Mouse (Mus musculus) limb, embryonic 15.5 days (tissue): Measurements from ENCODE around the gene Cnksr1. TPM values are rescaled to one million over a fixed set of nuclear protein-coding genes. Genes with fewer than 3 reads are reported as not detected.

Experiments
- ATAC-seq: fragments of 200-750 bp; cut with Nextera tagmentation; 2 replicates; pipeline ENCODE4 v1.8.0; 2017; ENCODE audit warnings: low read depth, moderate TSS enrichment; ENCODE audit not compliant: insufficient number of reproducible peaks, low FRiP score, low TSS enrichment
- H3K27ac ChIP-seq: fragments of 300-500 bp; sonication (generic); 2 replicates; pipeline ENCODE4 v1.5.1; 2015; ENCODE audit warnings: moderate library complexity, mild to moderate bottlenecking, inconsistent platforms
- H3K27me3 ChIP-seq: fragments of 300-500 bp; sonication (generic); 2 replicates; pipeline ENCODE4 v1.6.1; 2015; ENCODE audit warnings: inconsistent platforms
- H3K36me3 ChIP-seq: fragments of 300-500 bp; sonication (generic); 2 replicates; pipeline ENCODE4 v1.6.1; 2015; ENCODE audit warnings: inconsistent platforms
- H3K4me1 ChIP-seq: fragments of 300-500 bp; sonication (generic); 2 replicates; pipeline ENCODE4 v1.6.1; 2015; ENCODE audit warnings: inconsistent platforms
- H3K4me2 ChIP-seq: fragments of 300-500 bp; sonication (generic); 2 replicates; pipeline ENCODE4 v1.6.1; 2015; ENCODE audit warnings: mild to moderate bottlenecking, inconsistent platforms
- H3K4me3 ChIP-seq: fragments of 300-500 bp; sonication (generic); 2 replicates; pipeline ENCODE4 v1.5.1; 2015; ENCODE audit warnings: mild to moderate bottlenecking, inconsistent platforms
- H3K9ac ChIP-seq: fragments of 300-500 bp; sonication (generic); 2 replicates; pipeline ENCODE4 v1.6.1; 2015; ENCODE audit warnings: inconsistent platforms
- H3K9me3 ChIP-seq: fragments of 300-500 bp; sonication (generic); 2 replicates; pipeline ENCODE4 v1.6.1; 2016; ENCODE audit warnings: inconsistent platforms
- WGBS: fragments of 180-500 bp; shearing (Covaris S2); methylation state at CpG from one replicate; pipeline ENCODE4 v1.1.7; 2015; 5-methylcytosine and 5-hydroxymethylcytosine counted together
- polyA plus RNA-seq: library from polyadenylated mRNA; unstranded; fragments of >200 nt; fragmentation: Nextera tagmentation; extraction: Ambion mirVana; gene quantifications from 2 replicates; pipeline ENCODE4 v1.2.1, GENCODE M21; 2015

Cnksr1 gene
- polyA plus RNA-seq, 1 experiment from 2014 or later: 3.6 TPM

DNA sequence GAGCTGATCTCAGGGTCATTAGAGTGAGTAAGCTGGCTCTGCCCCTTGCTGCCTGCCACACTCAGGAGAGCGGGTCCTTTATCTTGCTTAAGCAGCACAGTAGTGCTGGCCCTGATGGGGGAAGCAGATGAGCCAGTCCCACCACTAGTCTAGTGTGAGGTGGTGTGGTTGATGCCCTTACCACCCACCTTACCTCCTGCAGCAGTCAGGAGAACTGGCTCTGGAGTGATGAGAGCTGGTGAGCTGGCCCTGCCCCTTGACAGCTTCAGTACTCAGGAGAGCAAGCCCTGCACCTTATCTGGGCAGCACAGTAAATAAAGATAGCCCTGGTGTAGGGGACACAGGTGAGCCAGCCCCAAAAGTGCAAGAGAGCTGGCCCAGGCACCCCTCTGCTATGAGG is 57.1 kb downstream of the Cnksr1 start:
- Histone ChIP-seq H3K9ac (no peak overlapping the region), H3K36me3 (no peaks in the 10 kb centered on the region), H3K27ac (no peak overlapping the region), H3K27me3 (no peaks in the 10 kb centered on the region), H3K4me3 (no peak overlapping the region), H3K9me3 (no peaks in the 10 kb centered on the region), H3K4me1 (peaks cover 8% of the 10 kb centered on the region), H3K4me2 (no peak overlapping the region)
- 92% methylated on average over 1 of the region's 1 CpGs for WGBS
- ATAC-seq: 0 out of 2 replicates have a peak, but pooled peaks have one; percentile 24

Other genes with a start within 250 kb of the Cnksr1 start
- gene Dhdds, start 237.5 kb downstream of the Cnksr1 start, polyA plus RNA-seq: 41.9 and 46.0 TPM in 2 replicates
- 0.17 TPM in 1 of 2 replicates, not detected in the other for gene Lin28a, start 219.6 kb downstream of the Cnksr1 start, polyA plus RNA-seq
- not detected in 2 replicates for gene Zfp683, start 184.6 kb downstream of the Cnksr1 start, polyA plus RNA-seq
- gene Crybg2, start 177.6 kb downstream of the Cnksr1 start, polyA plus RNA-seq: 17.3 and 17.5 TPM in 2 replicates
- 15.9 and 20.1 TPM in 2 replicates for gene Cd52, start 143.3 kb downstream of the Cnksr1 start, polyA plus RNA-seq
- 10.7 and 13.3 TPM in 2 replicates for gene Ubxn11, start 135.8 kb downstream of the Cnksr1 start, polyA plus RNA-seq
- gene Sh3bgrl3, start 109.6 kb downstream of the Cnksr1 start, polyA plus RNA-seq: 476 and 496 TPM in 2 replicates
- gene Cep85, start 51.3 kb downstream of the Cnksr1 start, polyA plus RNA-seq: 43.5 and 46.6 TPM in 2 replicates
- not detected in 2 replicates for gene Gm7534, start 35.4 kb downstream of the Cnksr1 start, polyA plus RNA-seq
- 0.29 TPM in 1 of 2 replicates, not detected in the other for gene Catsper4, start 11.0 kb downstream of the Cnksr1 start, polyA plus RNA-seq
- 0.22 TPM in 1 of 2 replicates, not detected in the other for gene E130218I03Rik, start 5.3 kb upstream of the Cnksr1 start, polyA plus RNA-seq
- gene Zfp593, start 7.2 kb upstream of the Cnksr1 start, polyA plus RNA-seq: 14.3 and 15.8 TPM in 2 replicates
- not detected in 2 replicates for gene Gm30191, start 8.5 kb upstream of the Cnksr1 start, polyA plus RNA-seq
- 5.8 and 7.8 TPM in 2 replicates for gene Grrp1, start 15.7 kb upstream of the Cnksr1 start, polyA plus RNA-seq
- 19.7 and 20.2 TPM in 2 replicates for gene Pdik1l, start 49.5 kb upstream of the Cnksr1 start, polyA plus RNA-seq
- 3.2 and 8.0 TPM in 2 replicates for gene Trim63, start 76.7 kb upstream of the Cnksr1 start, polyA plus RNA-seq
- 1.3 and 2.6 TPM in 2 replicates for gene Slc30a2, start 104.8 kb upstream of the Cnksr1 start, polyA plus RNA-seq
- gene Extl1, start 145.5 kb upstream of the Cnksr1 start, polyA plus RNA-seq: 6.4 and 7.8 TPM in 2 replicates
- gene Pafah2, start 157.9 kb upstream of the Cnksr1 start, polyA plus RNA-seq: 20.7 and 20.8 TPM in 2 replicates
- gene Stmn1, start 229.9 kb upstream of the Cnksr1 start, polyA plus RNA-seq: 1,227 and 1,246 TPM in 2 replicates